Mouse (Mus musculus) MEL (cell line): ENCODE measurements around the gene Metrn. TPM values are rescaled to one million over a fixed set of nuclear protein-coding genes. Genes with fewer than 3 reads are reported as not detected.

Experiments used
- DNase-seq: peaks from one replicate; pipeline ENCODE4 v3.0.0; 2011; ENCODE audit warnings: low read depth, low spot score
- H3K27ac ChIP-seq: 2 replicates; pipeline ENCODE4 v1.5.1; 2012; ENCODE audit warnings: low read depth, mild to moderate bottlenecking, control low read depth, low read length, moderate library complexity; ENCODE audit not compliant: control insufficient read depth
- H3K27me3 ChIP-seq, 2 experiments: fragments of 150-350 bp in 1 of 2; sonication (generic) in 1 of 2; 2 replicates each; pipeline ENCODE4 v1.6.1; 2012; ENCODE audit warnings: low read length in 2 of 2, mild to moderate bottlenecking in 2 of 2, improper control_type of control experiment in 1 of 2, moderate library complexity in 1 of 2; ENCODE audit not compliant: insufficient read depth in 2 of 2, control insufficient read depth in 1 of 2
- H3K36me3 ChIP-seq, 2 experiments: 2 replicates each; pipeline ENCODE4 v1.6.1; 2012 to 2014; ENCODE audit warnings: low read length in 2 of 2, improper control_type of control experiment in 1 of 2, inconsistent platforms in 1 of 2, mild to moderate bottlenecking in 1 of 2; ENCODE audit not compliant: insufficient read depth in 2 of 2, control insufficient read depth in 1 of 2
- H3K4me1 ChIP-seq, 2 experiments: fragments of 150-350 bp in 1 of 2; sonication (generic) in 1 of 2; 2 replicates each; pipeline ENCODE4 v1.6.1; 2012; ENCODE audit warnings: low read length in 2 of 2, improper control_type of control experiment in 1 of 2, mild to moderate bottlenecking in 1 of 2; ENCODE audit not compliant: insufficient read depth in 2 of 2, control insufficient read depth in 1 of 2
- H3K4me3 ChIP-seq, 2 experiments: fragments of 150-350 bp in 1 of 2; sonication (generic) in 1 of 2; 2 replicates each; pipeline ENCODE4 v1.5.1; 2012; ENCODE audit warnings: low read depth in 2 of 2, low read length in 2 of 2, mild to moderate bottlenecking in 2 of 2, moderate library complexity in 2 of 2, control low read depth in 1 of 2, improper control_type of control experiment in 1 of 2; ENCODE audit not compliant: control insufficient read depth in 1 of 2, insufficient read depth in 1 of 2
- H3K79me2 ChIP-seq: 2 replicates; pipeline ENCODE4 v1.6.1; 2012; ENCODE audit warnings: mild to moderate bottlenecking, low read length, moderate library complexity; ENCODE audit not compliant: control insufficient read depth, poor library complexity, insufficient read depth
- H3K9ac ChIP-seq: 2 replicates; pipeline ENCODE4 v1.6.1; 2012; ENCODE audit warnings: low read depth, mild to moderate bottlenecking, control low read depth, low read length, moderate library complexity; ENCODE audit not compliant: control insufficient read depth, poor library complexity, severe bottlenecking
- H3K9me3 ChIP-seq: fragments of 150-350 bp; sonication (generic); replicated peaks from 2 replicates; pipeline ENCODE4 v1.6.1; 2012; ENCODE audit warnings: mild to moderate bottlenecking, low read length, improper control_type of control experiment, moderate library complexity; ENCODE audit not compliant: insufficient read depth
- BHLHE40 ChIP-seq: IDR thresholded peaks from 2 replicates; pipeline ENCODE4 v1.6.1; 2012; ENCODE audit warnings: low read depth, mild to moderate bottlenecking, inconsistent platforms, low read length, improper control_type of control experiment, borderline replicate concordance
- CHD1 ChIP-seq: IDR thresholded peaks from 2 replicates; pipeline ENCODE4 v1.6.1; 2012; ENCODE audit warnings: low read depth, mild to moderate bottlenecking, inconsistent platforms, low read length, improper control_type of control experiment
- CHD2 ChIP-seq: IDR thresholded peaks from 2 replicates; pipeline ENCODE4 v1.6.1; 2011; ENCODE audit warnings: low read length, improper control_type of control experiment
- CTCF ChIP-seq, 3 experiments: IDR thresholded peaks in 2 of 3; conservative IDR thresholded peaks in 1 of 3; 2 replicates each; pipeline ENCODE4 v1.5.1; 2011 to 2012; ENCODE audit warnings: low read length in 3 of 3, low read depth in 2 of 3, mild to moderate bottlenecking in 2 of 3, improper control_type of control experiment in 1 of 3, inconsistent platforms in 1 of 3, mixed read lengths in 1 of 3, moderate library complexity in 1 of 3; ENCODE audit not compliant: control insufficient read depth in 1 of 3, insufficient read depth in 1 of 3, poor library complexity in 1 of 3, severe bottlenecking in 1 of 3
- E2F4 ChIP-seq: IDR thresholded peaks from 2 replicates; pipeline ENCODE4 v1.6.1; 2011; ENCODE audit warnings: low read depth, low read length, improper control_type of control experiment, borderline replicate concordance
- ELF1 ChIP-seq: IDR thresholded peaks from 2 replicates; pipeline ENCODE4 v1.6.1; 2014; ENCODE audit warnings: low read depth, mild to moderate bottlenecking, inconsistent platforms, low read length, improper control_type of control experiment, moderate library complexity
- EP300 ChIP-seq, 2 experiments: IDR thresholded peaks; 2 replicates each; pipeline ENCODE4 v1.6.1; 2011; ENCODE audit warnings: improper control_type of control experiment in 2 of 2, low read length in 2 of 2, low read depth in 1 of 2, mild to moderate bottlenecking in 1 of 2
- GABPA ChIP-seq: IDR thresholded peaks from 2 replicates; pipeline ENCODE4 v1.6.1; 2012; ENCODE audit warnings: low read depth, mild to moderate bottlenecking, inconsistent platforms, low read length, improper control_type of control experiment, moderate library complexity
- GATA1 ChIP-seq: IDR thresholded peaks from 2 replicates; pipeline ENCODE4 v1.6.1; 2011; ENCODE audit warnings: low read depth, low read length, improper control_type of control experiment
- JUND ChIP-seq: IDR thresholded peaks from 2 replicates; pipeline ENCODE4 v1.6.1; 2011; ENCODE audit warnings: low read depth, mild to moderate bottlenecking, improper control_type of control experiment, low read length
- MAFK ChIP-seq: IDR thresholded peaks from 2 replicates; pipeline ENCODE4 v1.6.1; 2011; ENCODE audit warnings: low read depth, mild to moderate bottlenecking, low read length, improper control_type of control experiment, borderline replicate concordance
- MAX ChIP-seq: IDR thresholded peaks from 2 replicates; pipeline ENCODE4 v1.6.1; 2011; ENCODE audit warnings: low read length, improper control_type of control experiment
- MEF2A ChIP-seq: IDR thresholded peaks from 2 replicates; pipeline ENCODE4 v1.6.1; 2014; ENCODE audit warnings: low read depth, mild to moderate bottlenecking, inconsistent platforms, low read length, improper control_type of control experiment; ENCODE audit not compliant: poor library complexity, insufficient replicate concordance, severe bottlenecking; ENCODE audit errors: extremely low read depth
- MXI1 ChIP-seq: IDR thresholded peaks from 2 replicates; pipeline ENCODE4 v1.6.1; 2011; ENCODE audit warnings: mild to moderate bottlenecking, low read depth, low read length, improper control_type of control experiment
- NRF1 ChIP-seq: IDR thresholded peaks from 2 replicates; pipeline ENCODE4 v1.6.1; 2014; ENCODE audit warnings: low read depth, mild to moderate bottlenecking, inconsistent platforms, low read length, improper control_type of control experiment, moderate library complexity; ENCODE audit not compliant: poor library complexity, insufficient read depth, severe bottlenecking
- POLR2A ChIP-seq, 2 experiments: IDR thresholded peaks; 2 replicates each; pipeline ENCODE4 v1.6.1; 2011 to 2012; ENCODE audit warnings: low read length in 2 of 2, mild to moderate bottlenecking in 2 of 2, control low read depth in 1 of 2, improper control_type of control experiment in 1 of 2, low read depth in 1 of 2, moderate library complexity in 1 of 2; ENCODE audit not compliant: control insufficient read depth in 1 of 2, insufficient read depth in 1 of 2, poor library complexity in 1 of 2
- POLR2AphosphoS5 ChIP-seq: IDR thresholded peaks from 2 replicates; pipeline ENCODE4 v1.6.1; 2012; ENCODE audit warnings: low read depth, borderline replicate concordance, mild to moderate bottlenecking, inconsistent platforms, low read length, moderate library complexity, mixed read lengths
- RCOR1 ChIP-seq: IDR thresholded peaks from 2 replicates; pipeline ENCODE4 v1.6.1; 2012; ENCODE audit warnings: low read depth, mild to moderate bottlenecking, inconsistent platforms, low read length, improper control_type of control experiment
- SIN3A ChIP-seq: IDR thresholded peaks from 2 replicates; pipeline ENCODE4 v1.6.1; 2012; ENCODE audit warnings: low read length, improper control_type of control experiment, inconsistent platforms
- SMC3 ChIP-seq: IDR thresholded peaks from 2 replicates; pipeline ENCODE4 v1.6.1; 2011; ENCODE audit warnings: low read depth, low read length, improper control_type of control experiment
- TAL1 ChIP-seq: IDR thresholded peaks from 2 replicates; pipeline ENCODE4 v1.6.1; 2012; ENCODE audit warnings: mild to moderate bottlenecking, inconsistent platforms, low read length, moderate library complexity, mixed read lengths
- TBP ChIP-seq: IDR thresholded peaks from 2 replicates; pipeline ENCODE4 v1.8.0; 2011; ENCODE audit warnings: low read depth, low read length, improper control_type of control experiment
- TCF12 ChIP-seq: IDR thresholded peaks from 2 replicates; pipeline ENCODE4 v1.6.1; 2014; ENCODE audit warnings: low read depth, mild to moderate bottlenecking, inconsistent platforms, low read length, improper control_type of control experiment, moderate library complexity
- UBTF ChIP-seq: IDR thresholded peaks from 2 replicates; pipeline ENCODE4 v1.6.1; 2012; ENCODE audit warnings: low read depth, mild to moderate bottlenecking, inconsistent platforms, low read length, improper control_type of control experiment, moderate library complexity, borderline replicate concordance; ENCODE audit not compliant: insufficient read depth
- USF2 ChIP-seq, 2 experiments: IDR thresholded peaks; 2 replicates each; pipeline ENCODE4 v1.6.1; 2011 to 2012; ENCODE audit warnings: improper control_type of control experiment in 2 of 2, low read length in 2 of 2, borderline replicate concordance in 1 of 2, inconsistent platforms in 1 of 2, low read depth in 1 of 2, mild to moderate bottlenecking in 1 of 2; ENCODE audit not compliant: insufficient read depth in 1 of 2
- ZKSCAN1 ChIP-seq: IDR thresholded peaks from 2 replicates; pipeline ENCODE4 v1.6.1; 2012; ENCODE audit warnings: low read depth, mild to moderate bottlenecking, inconsistent platforms, low read length, improper control_type of control experiment, moderate library complexity
- ZMIZ1 ChIP-seq: IDR thresholded peaks from 2 replicates; pipeline ENCODE4 v1.6.1; 2012; ENCODE audit warnings: low read depth, mild to moderate bottlenecking, inconsistent platforms, low read length, improper control_type of control experiment, moderate library complexity
- ZNF384 ChIP-seq: IDR thresholded peaks from 2 replicates; pipeline ENCODE4 v1.6.1; 2012; ENCODE audit warnings: low read depth, mild to moderate bottlenecking, inconsistent platforms, low read length, improper control_type of control experiment
- polyA plus RNA-seq, 2 experiments: library from polyadenylated mRNA; stranded (reverse) in 1 of 2; unstranded in 1 of 2; fragments of >175 nt in 1 of 2; fragments of >200 nt in 1 of 2; gene quantifications; 2 replicates each; pipeline versions ENCODE4 v1.2.1 to v1.2.4; 2012; ENCODE audit warnings: low replicate concordance in 2 of 2, low read depth in 1 of 2; ENCODE audit not compliant: insufficient read length in 2 of 2, insufficient read depth in 1 of 2, missing spikeins in 1 of 2
- total RNA-seq: library from RNA; depleted of rRNA; stranded (reverse); fragments of 300-350 nt; gene quantifications from 2 replicates; pipeline ENCODE4 v1.2.3, GENCODE M21; 2012

Gene Metrn
- total and polyA plus RNA-seq, 3 experiments, result 95.7 to 116 TPM; not detected in 1

DNA sequence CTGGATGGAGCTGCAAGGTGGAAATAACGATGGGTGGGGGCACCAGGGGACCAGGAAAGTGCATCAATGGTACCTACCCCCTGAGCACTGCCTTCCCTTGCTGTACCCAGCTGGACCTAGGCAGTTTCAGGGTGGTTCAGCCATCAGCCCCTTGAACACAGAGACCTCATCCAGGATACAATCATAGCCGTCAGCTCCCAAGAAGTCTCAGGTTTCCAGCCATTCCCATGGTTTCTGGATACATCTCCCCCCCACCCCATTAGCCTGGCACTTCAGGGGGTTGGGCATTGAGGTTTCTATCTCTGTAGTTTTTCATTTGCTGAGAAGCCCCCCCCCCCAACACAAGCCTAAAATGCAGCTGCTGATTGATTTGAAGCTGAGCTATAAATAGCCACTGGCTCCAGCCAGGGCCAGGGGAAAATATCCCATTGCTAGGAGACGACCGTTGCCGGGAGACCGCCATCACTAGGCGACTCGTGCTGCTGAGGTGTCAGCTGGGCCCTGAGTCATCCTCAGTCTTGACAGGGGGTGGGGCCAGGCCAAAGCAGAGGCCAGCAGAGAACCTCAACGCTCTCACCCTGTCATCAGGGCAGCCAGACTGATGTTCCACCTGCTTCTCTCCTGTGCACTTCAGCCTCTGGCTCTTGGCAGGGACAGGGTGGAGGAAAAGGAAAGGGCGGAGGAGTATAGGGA, 6.0 kb upstream of the Metrn start:
- DNase-seq, result no peak
- Histone ChIP-seq H3K27ac (no peak overlapping the region), H3K79me2 (no peaks in the 10 kb centered on the region), H3K27me3 (peaks cover 3 to 5% of the 10 kb centered on the region in 2 experiments; a peak in 1 of 4 replicates), H3K9ac (no peak overlapping the region), H3K4me3 (no peak overlapping the region), H3K4me1 (peaks cover 0 to 8% of the 10 kb centered on the region in 2 experiments; a peak in 1 of 4 replicates), H3K9me3 (no peaks in the 10 kb centered on the region), H3K36me3 (no peaks in the 10 kb centered on the region)
- no peak for TF ChIP-seq MAFK
- no peak for TF ChIP-seq ZNF384
- no peak for TF ChIP-seq CHD2
- no peak for TF ChIP-seq MXI1

GRCm38 (mm10) chr17:25801029-25801428, 4.1 kb upstream of the Metrn start:
- Histone ChIP-seq H3K9ac (0 out of 2 replicates have a peak overlapping the region, but pooled peaks have one; percentile 20), H3K4me1 (peaks cover 0 to 7% of the 10 kb centered on the region in 2 experiments; a peak in 1 of 4 replicates), H3K4me3 (no peak overlapping the region), H3K27me3 (peaks cover 3 to 5% of the 10 kb centered on the region in 2 experiments; a peak in 1 of 4 replicates), H3K27ac (no peak overlapping the region), H3K79me2 (peaks cover 8% of the 10 kb centered on the region), H3K36me3 (peaks cover 0 to 4% of the 10 kb centered on the region in 2 experiments; a peak in 1 of 4 replicates), H3K9me3 (no peaks in the 10 kb centered on the region)
- DNase-seq, result peak; percentile 86
- TF ChIP-seq JUND, result no peak
- TF ChIP-seq POLR2A (IDR thresholded peaks at IDR 0.05; ENCODE audit: control insufficient read depth in 1 of 2, insufficient read depth in 1 of 2, low read depth in 1 of 2, low read length in 2 of 2, poor library complexity in 1 of 2), result no peak
- no peak for TF ChIP-seq GABPA
- TF ChIP-seq USF2 (IDR thresholded peaks at IDR 0.05; ENCODE audit: borderline replicate concordance in 1 of 2, insufficient read depth in 1 of 2, low read depth in 1 of 2, low read length in 2 of 2), result no peak
- no peak for TF ChIP-seq TAL1
- no peak for TF ChIP-seq MAX
- TF ChIP-seq E2F4, result no peak
- peak; percentile 42; the same call in 1 of the 2 replicates for TF ChIP-seq BHLHE40
- no peak for TF ChIP-seq CHD1
- TF ChIP-seq NRF1, result 0 out of 2 replicates have a peak, but pooled peaks have one; percentile 22
- TF ChIP-seq ZKSCAN1, result no peak
- TF ChIP-seq POLR2AphosphoS5, result no peak
- TF ChIP-seq SIN3A, result peak; percentile 75; the same call in 1 of the 2 replicates
- TF ChIP-seq GATA1, result no peak
- TF ChIP-seq SMC3, result peak; percentile 92
- no peak for TF ChIP-seq RCOR1
- no peak for TF ChIP-seq ZMIZ1
- no peak for TF ChIP-seq MAFK
- TF ChIP-seq CHD2, result no peak
- no peak for TF ChIP-seq TBP
- peak in 2 of 3 experiments; percentile 85 to 89 for TF ChIP-seq CTCF (IDR thresholded peaks at IDR 0.05 in 2 of 3, conservative IDR thresholded peaks at IDR 0.05 in 1 of 3; ENCODE audit: control insufficient read depth in 1 of 3, insufficient read depth in 1 of 3, low read depth in 2 of 3, low read length in 3 of 3, poor library complexity in 1 of 3, severe bottlenecking in 1 of 3)
- TF ChIP-seq MEF2A, result no peak
- no peak for TF ChIP-seq EP300 (IDR thresholded peaks at IDR 0.05; ENCODE audit: low read depth in 1 of 2, low read length in 2 of 2)
- 0 out of 2 replicates have a peak, but pooled peaks have one; percentile 48 for TF ChIP-seq MXI1
- TF ChIP-seq ELF1, result peak; percentile 67
- no peak for TF ChIP-seq UBTF
- TF ChIP-seq ZNF384, result no peak
- TF ChIP-seq TCF12, result no peak
